Mouse (Mus musculus): ENCODE data around the gene Palld. TPM values are rescaled to one million over a fixed set of nuclear protein-coding genes. Genes with fewer than 3 reads are reported as not detected.

Gene Palld
- polyA plus RNA-seq, 1 experiment from 2014 or later, result 70.4 TPM

DNA sequence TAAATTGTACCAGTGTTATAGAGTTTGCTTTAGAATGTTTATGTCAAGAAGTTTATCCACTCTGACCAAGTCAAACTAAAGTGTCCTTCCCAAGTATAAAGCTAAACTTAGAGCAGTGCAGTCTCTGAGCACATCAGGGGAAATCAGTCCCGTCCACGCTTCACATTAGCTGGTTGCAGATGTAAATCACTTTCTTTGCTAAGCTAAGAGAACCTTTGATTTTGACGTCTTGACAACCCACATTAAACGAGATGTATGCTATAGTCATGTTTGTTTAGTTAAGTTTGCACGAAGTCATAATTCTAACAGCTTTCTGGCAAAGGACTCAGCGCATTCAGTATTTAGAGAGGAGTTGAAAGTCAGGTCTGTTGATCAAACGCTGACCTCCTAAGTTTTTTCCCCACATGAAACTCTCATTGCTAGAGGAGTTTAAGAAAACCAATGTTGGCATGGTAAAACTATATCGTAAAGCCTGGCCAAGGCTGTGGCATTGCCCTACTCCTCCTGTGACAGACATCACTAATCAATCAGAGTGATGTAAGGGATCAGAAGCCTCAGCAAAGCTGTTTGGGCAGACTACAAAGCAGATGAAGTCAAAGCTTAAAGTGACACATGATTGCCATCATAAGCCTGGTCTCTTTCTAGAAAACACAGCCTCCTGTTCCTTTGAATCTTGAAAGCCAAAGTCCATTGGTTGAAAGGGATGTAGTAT, 177.0 kb downstream of the Palld start:
- no peaks in the 10 kb centered on the region for H3K36me3 ChIP-seq (ENCODE audit: control insufficient read depth, insufficient read depth, low read length)
- no peaks in the 10 kb centered on the region for H3K9me3 ChIP-seq (ENCODE audit: control insufficient read depth, low read length)
- no peak overlapping the region for H3K9ac ChIP-seq (ENCODE audit: low read depth, low read length)
- 0 out of 2 replicates have a peak, but pooled peaks cover 5% of the 10 kb centered on the region for H3K4me1 ChIP-seq (ENCODE audit: control insufficient read depth, insufficient read depth, low read length)
- no peaks in the 10 kb centered on the region for H3K27me3 ChIP-seq (replicated peaks; ENCODE audit: control insufficient read depth, insufficient read depth, low read length)
- H3K4me2 ChIP-seq (ENCODE audit: low read depth, low read length), result no peak overlapping the region
- WGBS, result 35% methylated on average over 8 of the region's 8 CpGs
- no peak overlapping the region for H3K4me3 ChIP-seq (ENCODE audit: low read length)
- H3K27ac ChIP-seq (ENCODE audit: low read length), result no peak overlapping the region
- ATAC-seq, result 0 out of 2 replicates have a peak, but pooled peaks have one; percentile 44

DNA sequence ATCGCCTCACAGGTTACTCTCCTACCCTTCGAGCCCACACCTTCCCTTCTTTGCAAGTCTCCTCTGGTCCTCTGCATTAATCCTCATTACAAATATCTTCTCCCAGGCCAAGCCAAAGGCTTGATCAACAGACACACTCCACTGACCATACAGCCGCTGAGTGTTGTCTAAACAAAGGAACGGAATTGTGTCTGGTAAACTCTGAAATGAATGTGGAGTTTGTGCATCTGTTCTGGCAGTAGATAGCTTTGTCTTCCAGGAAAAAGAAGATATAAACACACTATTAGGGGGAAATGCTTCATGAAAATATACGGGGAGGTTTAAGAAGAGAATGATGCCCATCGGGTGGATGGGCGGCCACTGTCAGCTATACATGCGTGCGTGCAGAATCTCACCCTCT, 180.3 kb downstream of the Palld start:
- Histone ChIP-seq H3K9me3 (ENCODE audit: control insufficient read depth, low read length) (no peaks in the 10 kb centered on the region), H3K4me1 (ENCODE audit: control insufficient read depth, insufficient read depth, low read length) (0 out of 2 replicates have a peak, but pooled peaks cover 5% of the 10 kb centered on the region), H3K27ac (ENCODE audit: low read length) (no peak overlapping the region), H3K4me2 (ENCODE audit: low read depth, low read length) (no peak overlapping the region), H3K36me3 (ENCODE audit: control insufficient read depth, insufficient read depth, low read length) (no peaks in the 10 kb centered on the region), H3K9ac (ENCODE audit: low read depth, low read length) (no peak overlapping the region), H3K4me3 (ENCODE audit: low read length) (no peak overlapping the region), H3K27me3 (replicated peaks; ENCODE audit: control insufficient read depth, insufficient read depth, low read length) (no peaks in the 10 kb centered on the region)
- no peak for ATAC-seq
- 60% methylated on average over 9 of the region's 9 CpGs for WGBS

DNA sequence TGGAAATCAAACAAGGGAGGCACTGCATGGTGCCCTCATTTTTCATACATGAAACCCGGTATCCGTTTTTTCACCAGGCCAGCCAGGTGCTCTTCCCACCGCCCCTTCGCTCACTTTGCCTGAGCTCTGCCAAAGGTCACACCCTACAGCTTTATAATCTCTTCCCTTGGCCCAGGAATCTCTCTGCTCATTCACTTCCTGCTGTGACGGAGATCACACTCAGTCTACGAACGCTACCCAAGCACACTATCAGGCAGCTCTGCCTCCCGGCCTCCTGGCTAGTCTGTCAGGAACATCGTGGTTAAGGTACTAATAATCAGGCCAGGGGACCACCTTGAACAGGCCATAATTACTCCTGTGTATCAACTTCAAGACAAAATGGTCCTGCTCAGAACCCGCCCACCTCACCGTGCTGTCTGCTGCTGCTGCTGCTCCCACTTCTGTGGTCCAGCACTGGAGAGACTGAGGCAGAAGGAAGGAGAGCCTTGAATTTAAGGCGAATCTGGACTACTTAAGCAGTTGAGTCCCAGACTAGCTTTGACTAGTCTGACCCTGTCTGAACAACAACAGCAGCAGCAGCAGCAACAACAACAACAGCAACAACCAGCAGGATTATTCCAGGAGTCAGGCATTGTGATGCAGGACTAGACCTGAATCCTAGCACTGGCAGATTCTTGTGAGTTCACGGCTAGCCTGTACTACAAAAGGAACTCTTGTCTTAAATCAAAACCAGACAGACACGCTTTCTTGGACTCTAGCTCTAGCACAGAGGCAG, 187.0 kb downstream of the Palld start:
- Histone ChIP-seq H3K4me3 (ENCODE audit: low read length) (no peak overlapping the region), H3K9ac (ENCODE audit: low read depth, low read length) (0 out of 2 replicates have a peak overlapping the region, but pooled peaks have one; percentile 29), H3K36me3 (ENCODE audit: control insufficient read depth, insufficient read depth, low read length) (no peaks in the 10 kb centered on the region), H3K9me3 (ENCODE audit: control insufficient read depth, low read length) (no peaks in the 10 kb centered on the region), H3K4me1 (ENCODE audit: control insufficient read depth, insufficient read depth, low read length) (peaks cover 18% of the 10 kb centered on the region), H3K27me3 (replicated peaks; ENCODE audit: control insufficient read depth, insufficient read depth, low read length) (no peaks in the 10 kb centered on the region), H3K27ac (ENCODE audit: low read length) (peak overlapping the region; percentile 91), H3K4me2 (ENCODE audit: low read depth, low read length) (peak overlapping the region; percentile 22)
- ATAC-seq, result peak; percentile 66
- WGBS, result 49% methylated on average over 14 of the region's 14 CpGs

DNA sequence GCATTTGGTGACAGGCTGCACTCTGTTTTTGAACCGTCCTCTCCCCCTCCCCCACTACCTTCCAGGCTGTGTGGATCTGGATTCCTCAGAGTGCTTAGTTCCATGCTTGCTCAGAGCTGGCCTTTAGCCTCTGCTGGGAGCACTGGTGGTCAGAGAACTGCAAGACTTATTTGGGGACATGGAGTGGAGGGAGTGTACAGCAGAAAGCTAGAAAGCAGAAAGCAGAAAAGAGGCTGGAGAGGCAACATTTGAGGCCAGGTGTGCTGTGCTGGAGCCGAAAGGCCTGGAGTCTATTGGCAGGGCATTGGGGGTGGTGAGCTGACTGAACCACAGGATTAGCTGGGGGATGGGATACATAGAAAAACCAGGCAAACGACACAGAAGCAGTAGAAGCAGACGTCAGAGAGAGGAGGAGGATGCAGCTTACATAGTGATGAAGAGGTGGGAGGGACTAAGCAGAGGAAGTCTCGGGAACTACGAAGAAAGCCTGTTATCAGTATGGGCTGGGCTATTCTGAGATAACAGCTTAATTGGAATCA, 188.1 kb downstream of the Palld start:
- peak; percentile 91 for ATAC-seq
- Histone ChIP-seq H3K4me2 (ENCODE audit: low read depth, low read length) (peak overlapping the region; percentile 5; the same call in 1 of the 2 replicates), H3K9ac (ENCODE audit: low read depth, low read length) (peak overlapping the region; percentile 23; the same call in 1 of the 2 replicates), H3K9me3 (ENCODE audit: control insufficient read depth, low read length) (no peaks in the 10 kb centered on the region), H3K27ac (ENCODE audit: low read length) (peak overlapping the region; percentile 91), H3K27me3 (replicated peaks; ENCODE audit: control insufficient read depth, insufficient read depth, low read length) (no peaks in the 10 kb centered on the region), H3K4me3 (ENCODE audit: low read length) (no peak overlapping the region), H3K36me3 (ENCODE audit: control insufficient read depth, insufficient read depth, low read length) (no peaks in the 10 kb centered on the region), H3K4me1 (ENCODE audit: control insufficient read depth, insufficient read depth, low read length) (peaks cover 18% of the 10 kb centered on the region)
- 19% methylated on average over 6 of the region's 6 CpGs for WGBS

DNA sequence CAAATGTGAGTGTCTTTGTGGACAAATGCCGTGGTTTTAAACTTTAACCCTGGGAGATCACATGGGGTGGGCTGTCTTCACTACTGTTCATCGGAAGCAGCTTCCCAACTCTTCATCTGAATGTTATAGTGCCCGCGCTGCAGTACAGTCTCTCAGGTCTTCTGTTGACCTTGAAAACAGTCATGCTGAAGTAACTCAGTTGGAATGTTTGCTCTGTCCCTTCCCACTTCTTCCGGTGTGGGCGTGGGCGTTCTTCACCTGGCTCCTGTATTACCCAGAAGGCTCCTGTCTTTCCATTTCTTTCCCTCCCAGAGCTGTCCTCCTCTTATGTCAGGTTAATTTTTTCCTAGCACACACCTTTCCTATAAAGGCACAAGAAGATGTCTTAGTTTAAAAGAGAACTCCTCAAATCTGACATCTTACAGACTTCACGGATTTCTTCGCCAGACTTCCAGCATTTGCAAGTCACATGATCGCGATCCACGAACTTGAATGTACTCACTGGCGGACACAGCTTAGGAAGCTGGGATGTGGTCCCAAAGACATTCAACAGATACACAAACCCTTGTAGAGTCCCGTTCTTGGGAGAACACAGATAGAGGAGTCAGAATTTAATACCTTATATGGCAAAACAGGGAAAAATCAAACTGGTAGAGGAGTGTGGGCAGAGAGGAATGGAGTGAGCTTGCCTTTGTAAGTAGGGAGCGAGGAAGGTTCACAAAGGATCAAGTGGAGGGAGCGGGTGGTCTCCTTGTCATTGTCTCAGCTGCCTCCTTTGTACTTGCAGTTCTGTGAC, 189.1 kb downstream of the Palld start:
- Histone ChIP-seq H3K4me3 (ENCODE audit: low read length) (no peak overlapping the region), H3K36me3 (ENCODE audit: control insufficient read depth, insufficient read depth, low read length) (no peaks in the 10 kb centered on the region), H3K4me2 (ENCODE audit: low read depth, low read length) (0 out of 2 replicates have a peak overlapping the region, but pooled peaks have one; percentile 1), H3K27me3 (replicated peaks; ENCODE audit: control insufficient read depth, insufficient read depth, low read length) (no peaks in the 10 kb centered on the region), H3K4me1 (ENCODE audit: control insufficient read depth, insufficient read depth, low read length) (peaks cover 18% of the 10 kb centered on the region), H3K9ac (ENCODE audit: low read depth, low read length) (no peak overlapping the region), H3K9me3 (ENCODE audit: control insufficient read depth, low read length) (no peaks in the 10 kb centered on the region), H3K27ac (ENCODE audit: low read length) (peak overlapping the region; percentile 91)
- 61% methylated on average over 16 of the region's 16 CpGs for WGBS
- peak; percentile 49 for ATAC-seq

DNA sequence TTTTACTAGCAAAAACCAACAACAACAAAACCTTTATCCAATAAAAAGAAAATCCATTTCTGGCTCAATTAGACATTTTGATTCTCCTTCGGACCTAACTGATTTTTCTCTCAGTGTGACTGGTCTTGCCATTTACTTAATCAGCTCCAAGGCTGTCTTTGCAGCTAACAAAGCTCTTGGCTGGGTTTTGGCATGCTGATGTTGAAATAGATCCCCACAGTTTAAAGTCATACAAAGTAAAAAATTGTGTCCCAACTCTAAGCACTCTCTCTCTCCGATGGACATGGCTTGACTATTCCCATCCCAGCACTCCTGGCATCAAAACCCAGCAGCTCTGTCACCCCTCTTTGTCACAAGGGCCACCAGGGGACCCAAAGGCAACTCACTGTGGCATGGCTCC, 190.1 kb downstream of the Palld start:
- Histone ChIP-seq H3K27ac (ENCODE audit: low read length) (peak overlapping the region; percentile 41; the same call in 1 of the 2 replicates), H3K27me3 (replicated peaks; ENCODE audit: control insufficient read depth, insufficient read depth, low read length) (no peaks in the 10 kb centered on the region), H3K9ac (ENCODE audit: low read depth, low read length) (no peak overlapping the region), H3K4me3 (ENCODE audit: low read length) (no peak overlapping the region), H3K4me2 (ENCODE audit: low read depth, low read length) (no peak overlapping the region), H3K4me1 (ENCODE audit: control insufficient read depth, insufficient read depth, low read length) (peaks cover 18% of the 10 kb centered on the region), H3K9me3 (ENCODE audit: control insufficient read depth, low read length) (no peaks in the 10 kb centered on the region), H3K36me3 (ENCODE audit: control insufficient read depth, insufficient read depth, low read length) (no peaks in the 10 kb centered on the region)
- ATAC-seq, result no peak
- WGBS, result 90% methylated on average over 2 of the region's 2 CpGs

DNA sequence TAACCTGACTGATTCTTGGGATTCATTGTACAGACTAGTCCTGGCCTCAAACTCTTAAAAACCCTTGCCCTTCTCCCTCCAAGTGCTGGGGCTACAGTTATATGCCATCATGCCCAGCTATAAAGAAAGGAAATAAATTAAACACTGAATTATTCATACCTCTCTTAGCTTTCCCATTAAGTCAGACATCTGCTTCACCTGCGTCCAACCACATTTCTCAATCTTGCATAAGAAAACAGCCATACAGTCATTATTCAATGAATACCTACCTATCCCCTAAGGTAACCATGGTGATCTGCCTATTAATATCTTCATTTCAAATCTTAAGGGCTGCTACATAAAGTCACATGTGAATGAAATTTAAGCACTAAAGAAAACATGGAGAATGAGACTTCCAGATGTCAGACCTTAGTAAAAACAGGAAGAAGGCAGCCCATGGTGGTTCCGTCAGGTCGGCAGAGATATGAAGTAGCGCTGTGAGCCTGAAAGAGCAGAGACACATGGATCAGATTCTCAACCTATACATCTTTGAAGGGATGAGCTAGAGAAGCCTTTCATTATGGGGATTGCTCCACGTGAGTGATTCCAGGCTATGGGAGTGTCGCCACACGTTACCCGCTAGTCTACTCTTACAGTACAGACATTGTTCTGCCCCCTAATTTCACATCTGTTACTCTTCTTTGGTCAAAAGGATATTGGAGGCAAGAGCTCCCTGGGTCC, 193.7 kb downstream of the Palld start:
- Histone ChIP-seq H3K4me3 (ENCODE audit: low read length) (no peak overlapping the region), H3K9me3 (ENCODE audit: control insufficient read depth, low read length) (no peaks in the 10 kb centered on the region), H3K4me1 (ENCODE audit: control insufficient read depth, insufficient read depth, low read length) (peaks cover 5% of the 10 kb centered on the region), H3K9ac (ENCODE audit: low read depth, low read length) (no peak overlapping the region), H3K4me2 (ENCODE audit: low read depth, low read length) (no peak overlapping the region), H3K36me3 (ENCODE audit: control insufficient read depth, insufficient read depth, low read length) (no peaks in the 10 kb centered on the region), H3K27ac (ENCODE audit: low read length) (no peak overlapping the region), H3K27me3 (replicated peaks; ENCODE audit: control insufficient read depth, insufficient read depth, low read length) (no peaks in the 10 kb centered on the region)
- ATAC-seq, result no peak
- 82% methylated on average over 8 of the region's 8 CpGs for WGBS

DNA sequence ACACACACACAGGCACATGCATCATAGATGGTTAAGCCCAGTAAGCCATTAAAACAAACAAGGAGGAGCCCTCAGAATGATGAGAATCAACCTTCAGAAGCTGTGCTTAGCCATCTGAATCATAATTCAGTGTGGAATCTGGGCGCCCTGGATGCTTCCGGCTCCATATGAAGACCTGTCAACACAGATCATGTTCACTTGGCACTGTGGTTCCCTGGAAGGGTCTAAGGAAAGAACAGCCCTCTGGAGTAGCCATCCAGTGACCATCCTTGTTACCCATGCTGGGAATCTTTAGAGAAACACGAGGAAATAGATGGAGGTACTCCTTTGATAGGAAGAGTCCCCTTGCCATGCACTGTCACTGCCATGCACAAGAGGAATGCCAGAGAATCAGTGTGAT, 197.0 kb downstream of the Palld start:
- Histone ChIP-seq H3K27ac (ENCODE audit: low read length) (no peak overlapping the region), H3K4me2 (ENCODE audit: low read depth, low read length) (no peak overlapping the region), H3K9ac (ENCODE audit: low read depth, low read length) (no peak overlapping the region), H3K4me1 (ENCODE audit: control insufficient read depth, insufficient read depth, low read length) (peaks cover 9% of the 10 kb centered on the region; the same call in 1 of the 2 replicates), H3K27me3 (replicated peaks; ENCODE audit: control insufficient read depth, insufficient read depth, low read length) (no peaks in the 10 kb centered on the region), H3K4me3 (ENCODE audit: low read length) (no peak overlapping the region), H3K9me3 (ENCODE audit: control insufficient read depth, low read length) (no peaks in the 10 kb centered on the region), H3K36me3 (ENCODE audit: control insufficient read depth, insufficient read depth, low read length) (0 out of 2 replicates have a peak, but pooled peaks cover under 1% of the 10 kb centered on the region)
- no peak for ATAC-seq
- 78% methylated on average over 3 of the region's 3 CpGs for WGBS
